Mouse (Mus musculus) left cerebral cortex, postnatal 4 days (tissue): ENCODE data around the gene Pkd1l1. TPM values are rescaled to one million over a fixed set of nuclear protein-coding genes. Genes with fewer than 3 reads are reported as not detected.

Source experiments
- total RNA-seq, 2 experiments: library from RNA; stranded (reverse); gene quantifications; 2 replicates each; pipeline ENCODE4 v1.2.3; 2021

Pkd1l1 gene
- total RNA-seq, 2 experiments from 2014 or later: 0.08 TPM; not detected in 1

Other genes starting within 250 kb of the Pkd1l1 start
- gene Hus1, start 37.9 kb upstream of the Pkd1l1 start, total RNA-seq: 10 to 100 TPM in 1 of 2 experiments, 1 to 10 TPM in 1; 9.4 to 10.6 TPM
- under 1 TPM; 0.38 to 0.66 TPM for gene Gm11992, start 75.3 kb upstream of the Pkd1l1 start, total RNA-seq
- under 1 TPM in 1 of 2 experiments, not detected in 1; 0.30 TPM for gene Sun3, start 75.7 kb upstream of the Pkd1l1 start, total RNA-seq
- 1 to 10 TPM in 1 of 2 experiments, under 1 TPM in 1; 0.78 to 1.9 TPM for gene Upp1, start 144.8 kb upstream of the Pkd1l1 start, total RNA-seq
- under 1 TPM; 0.10 to 0.30 TPM for gene Abca13, start 218.7 kb upstream of the Pkd1l1 start, total RNA-seq